ENCODE assay signal across 17 mouse cellular contexts in genomic region chr5:92554443-92554842, GRCm38 (mm10). TPM values are rescaled to one million over a fixed set of nuclear protein-coding genes. Genes with fewer than 3 reads are reported as not detected.
DNase-seq lines count a peak whose midpoint lies in the region; ATAC-seq and TF ChIP-seq lines count a peak whose summit lies in the region.
"Had no signal": no experiment of that assay in that cellular context is flagged by ENCODE, and none has a peak within 500 bp of the region (broad histone marks: within the 10 kb centered on the region; RNA-seq: fewer than 3 reads in every experiment).

No protein-coding gene starts in this region.

- no peak overlapping the region for H3K4me3 ChIP-seq in forebrain, embryonic 15.5 days
- H3K4me3 ChIP-seq in forebrain, embryonic 10.5 days = no peak overlapping the region
- H3K4me3 ChIP-seq in kidney, embryonic 16.5 days (ENCODE audit: low read length) = no peak overlapping the region
- no peak overlapping the region for H3K4me3 ChIP-seq in lung, postnatal 0 days (ENCODE audit: low read depth, low read length)
- H3K4me3 ChIP-seq in lung, adult 2 months (replicated peaks; ENCODE audit: extremely low read depth, low read depth, low read length) = no peak overlapping the region
- H3K4me3 ChIP-seq in limb, embryonic 10.5 days = no peak overlapping the region
- H3K4me3 ChIP-seq: midbrain, embryonic 13.5 days; myocyte had no signal

- H3K4me2 ChIP-seq in forebrain, embryonic 15.5 days (replicated peaks) = no peak overlapping the region
- H3K4me2 ChIP-seq in kidney, embryonic 16.5 days (replicated peaks; ENCODE audit: low read depth, low read length) = no peak overlapping the region
- no peak overlapping the region for H3K4me2 ChIP-seq in lung, postnatal 0 days (replicated peaks; ENCODE audit: low read depth, low read length)
- H3K4me2 ChIP-seq: midbrain, embryonic 13.5 days had no signal

- DNase-seq in forebrain, embryonic 10.5 days (ENCODE audit: extremely low spot score, low spot score) = no peak
- peak; percentile 30 for DNase-seq in kidney, postnatal 10 days
- no peak for DNase-seq in lung, postnatal 0 days (ENCODE audit: low spot score)
- no peak for DNase-seq in lung, adult 2 months
- peak; percentile 63 for DNase-seq in adipocyte (ENCODE audit: low spot score)
- DNase-seq in limb, embryonic 10.5 days (ENCODE audit: low spot score) = no peak
- DNase-seq: adrenal gland, postnatal 10 days; cerebellum, adult 11-12 months; gastrocnemius, postnatal 10 days; liver had no signal

- 70% methylated on average over 4 of the region's 4 CpGs for WGBS in forebrain, embryonic 15.5 days
- WGBS in forebrain, embryonic 10.5 days = 88% methylated on average over 4 of the region's 4 CpGs
- 77% methylated on average over 4 of the region's 4 CpGs for WGBS in kidney, embryonic 16.5 days
- 68% methylated on average over 4 of the region's 4 CpGs for WGBS in lung, postnatal 0 days
- 46% methylated on average over 4 of the region's 4 CpGs for WGBS in lung, adult 2 months
- 90% methylated on average over 4 of the region's 4 CpGs for WGBS in limb, embryonic 10.5 days

- no peaks in the 10 kb centered on the region for H3K4me1 ChIP-seq in forebrain, embryonic 15.5 days
- no peaks in the 10 kb centered on the region for H3K4me1 ChIP-seq in forebrain, embryonic 10.5 days
- no peaks in the 10 kb centered on the region for H3K4me1 ChIP-seq in kidney, embryonic 16.5 days (ENCODE audit: insufficient read depth, low read length)
- H3K4me1 ChIP-seq in lung, postnatal 0 days (ENCODE audit: insufficient read depth, low read depth, low read length) = no peaks in the 10 kb centered on the region
- no peaks in the 10 kb centered on the region for H3K4me1 ChIP-seq in lung, adult 2 months (ENCODE audit: control insufficient read depth, insufficient read depth, low read length)
- H3K4me1 ChIP-seq in limb, embryonic 10.5 days = no peaks in the 10 kb centered on the region
- H3K4me1 ChIP-seq: midbrain, embryonic 13.5 days had no signal

- H3K27ac ChIP-seq in forebrain, embryonic 15.5 days (replicated peaks) = no peak overlapping the region
- H3K27ac ChIP-seq in forebrain, embryonic 10.5 days = no peak overlapping the region
- H3K27ac ChIP-seq in kidney, embryonic 16.5 days (ENCODE audit: low read length) = no peak overlapping the region
- 0 out of 2 replicates have a peak overlapping the region, but pooled peaks have one; percentile 20 for H3K27ac ChIP-seq in lung, postnatal 0 days (ENCODE audit: low read length)
- no peak overlapping the region for H3K27ac ChIP-seq in limb, embryonic 10.5 days
- H3K27ac ChIP-seq: midbrain, embryonic 13.5 days had no signal

- H3K9ac ChIP-seq in forebrain, embryonic 15.5 days (replicated peaks) = no peak overlapping the region
- no peak overlapping the region for H3K9ac ChIP-seq in kidney, embryonic 16.5 days (replicated peaks; ENCODE audit: low read length)
- no peak overlapping the region for H3K9ac ChIP-seq in lung, postnatal 0 days (replicated peaks; ENCODE audit: low read depth)
- H3K9ac ChIP-seq: midbrain, embryonic 13.5 days had no signal

- TF ChIP-seq CTCF in lung, postnatal 0 days (IDR thresholded peaks at IDR 0.05) = no peak
- no peak for TF ChIP-seq CTCF in lung, adult 2 months (IDR thresholded peaks at IDR 0.05; ENCODE audit: insufficient read depth, low read length)

- no peak for TF ChIP-seq POLR2A in lung, adult 2 months (IDR thresholded peaks at IDR 0.05; ENCODE audit: borderline replicate concordance, extremely low read depth, low read depth, low read length)

- no peaks in the 10 kb centered on the region for H3K27me3 ChIP-seq in forebrain, embryonic 15.5 days
- H3K27me3 ChIP-seq in forebrain, embryonic 10.5 days (ENCODE audit: poor library complexity, severe bottlenecking) = no peaks in the 10 kb centered on the region
- no peaks in the 10 kb centered on the region for H3K27me3 ChIP-seq in kidney, embryonic 16.5 days (ENCODE audit: insufficient read depth, low read length)
- no peaks in the 10 kb centered on the region for H3K27me3 ChIP-seq in lung, postnatal 0 days (replicated peaks; ENCODE audit: insufficient read depth, low read length)
- no peaks in the 10 kb centered on the region for H3K27me3 ChIP-seq in limb, embryonic 10.5 days (ENCODE audit: low read depth, poor library complexity, severe bottlenecking)
- H3K27me3 ChIP-seq: midbrain, embryonic 13.5 days; Patski had no signal

- TF ChIP-seq EP300 in lung, postnatal 0 days (IDR thresholded peaks at IDR 0.05) = no peak

- H3K9me3 ChIP-seq in forebrain, embryonic 15.5 days = no peaks in the 10 kb centered on the region
- no peaks in the 10 kb centered on the region for H3K9me3 ChIP-seq in forebrain, embryonic 10.5 days
- H3K9me3 ChIP-seq in kidney, embryonic 16.5 days (ENCODE audit: low read length) = 0 out of 2 replicates have a peak, but pooled peaks cover 4% of the 10 kb centered on the region
- no peaks in the 10 kb centered on the region for H3K9me3 ChIP-seq in lung, postnatal 0 days (ENCODE audit: low read length)
- no peaks in the 10 kb centered on the region for H3K9me3 ChIP-seq in limb, embryonic 10.5 days (replicated peaks)
- H3K9me3 ChIP-seq: midbrain, embryonic 13.5 days had no signal

- ATAC-seq in forebrain, embryonic 15.5 days (replicated peaks) = peak; percentile 61; the same call in 1 of the 2 replicates
- ATAC-seq in kidney, embryonic 16.5 days (ENCODE audit: low FRiP score, low TSS enrichment) = no peak
- ATAC-seq in lung, postnatal 0 days = no peak
- ATAC-seq: midbrain, embryonic 13.5 days; Patski had no signal

- H3K36me3 ChIP-seq in forebrain, embryonic 15.5 days = no peaks in the 10 kb centered on the region
- H3K36me3 ChIP-seq in forebrain, embryonic 10.5 days (replicated peaks) = no peaks in the 10 kb centered on the region
- H3K36me3 ChIP-seq in kidney, embryonic 16.5 days (ENCODE audit: insufficient read depth, low read length) = no peaks in the 10 kb centered on the region
- H3K36me3 ChIP-seq in lung, postnatal 0 days (ENCODE audit: insufficient read depth, low read length) = no peaks in the 10 kb centered on the region
- no peaks in the 10 kb centered on the region for H3K36me3 ChIP-seq in limb, embryonic 10.5 days
- H3K36me3 ChIP-seq: midbrain, embryonic 13.5 days had no signal

RNA-seq across cellular contexts. Expression of gene Fam47e, which starts 0.4 kb away (rescaled TPM):
- polyA plus RNA-seq in forebrain, embryonic 15.5 days (2015; fragmentation: Nextera tagmentation; extraction: Ambion mirVana) = 0.42 and 0.69 TPM in 2 replicates
- polyA plus RNA-seq in forebrain, embryonic 10.5 days (2016; fragmentation: Nextera tagmentation; extraction: Ambion mirVana) = not detected in 2 replicates
- 0.22 and 0.45 TPM in 2 replicates for polyA plus RNA-seq in kidney, embryonic 16.5 days (2015; fragmentation: Nextera tagmentation; extraction: Ambion mirVana)
- 11.4 and 15.4 TPM in 2 replicates for polyA plus RNA-seq in lung, postnatal 0 days (2015; fragmentation: Nextera tagmentation; extraction: Ambion mirVana)
- 6.2 and 9.1 TPM in 2 replicates for polyA plus RNA-seq in lung, adult 2 months (2012; rRNA removed)
- polyA plus RNA-seq in limb, embryonic 10.5 days (2016; fragmentation: Nextera tagmentation; extraction: Ambion mirVana) = not detected in 2 replicates
- polyA plus RNA-seq: embryonic facial prominence, embryonic 11.5 days; heart, embryonic 14.5 days; midbrain, embryonic 13.5 days; myocyte; Patski had no signal

RNA-seq across cellular contexts. Expression of gene Scarb2, which starts 47.8 kb away (rescaled TPM):
- polyA plus RNA-seq in forebrain, embryonic 15.5 days (2015; fragmentation: Nextera tagmentation; extraction: Ambion mirVana) = 23.4 and 24.6 TPM in 2 replicates
- polyA plus RNA-seq in forebrain, embryonic 10.5 days (2016; fragmentation: Nextera tagmentation; extraction: Ambion mirVana) = 7.8 and 9.7 TPM in 2 replicates
- polyA plus RNA-seq in kidney, embryonic 16.5 days (2015; fragmentation: Nextera tagmentation; extraction: Ambion mirVana) = 8.4 and 9.5 TPM in 2 replicates
- polyA plus RNA-seq in lung, postnatal 0 days (2015; fragmentation: Nextera tagmentation; extraction: Ambion mirVana) = 46.6 and 52.4 TPM in 2 replicates
- 55.1 and 59.1 TPM in 2 replicates for polyA plus RNA-seq in lung, adult 2 months (2012; rRNA removed)
- polyA plus RNA-seq in limb, embryonic 10.5 days (2016; fragmentation: Nextera tagmentation; extraction: Ambion mirVana) = 5.7 and 7.2 TPM in 2 replicates

RNA-seq across cellular contexts. Expression of gene Stbd1, which starts 48.4 kb away (rescaled TPM):
- 3.4 TPM in 2 replicates for polyA plus RNA-seq in forebrain, embryonic 15.5 days (2015; fragmentation: Nextera tagmentation; extraction: Ambion mirVana)
- polyA plus RNA-seq in forebrain, embryonic 10.5 days (2016; fragmentation: Nextera tagmentation; extraction: Ambion mirVana) = 7.0 and 7.1 TPM in 2 replicates
- polyA plus RNA-seq in kidney, embryonic 16.5 days (2015; fragmentation: Nextera tagmentation; extraction: Ambion mirVana) = 32.7 and 40.0 TPM in 2 replicates
- 121 and 127 TPM in 2 replicates for polyA plus RNA-seq in lung, postnatal 0 days (2015; fragmentation: Nextera tagmentation; extraction: Ambion mirVana)
- 9.7 and 12.9 TPM in 2 replicates for polyA plus RNA-seq in lung, adult 2 months (2012; rRNA removed)
- 7.9 and 8.6 TPM in 2 replicates for polyA plus RNA-seq in limb, embryonic 10.5 days (2016; fragmentation: Nextera tagmentation; extraction: Ambion mirVana)

Comparison
In these comparisons a context has a peak if more than half of its experiments do, and no peak if none do; other contexts are left out.
1. DNase-seq: peak in kidney, postnatal 10 days (single experiment) and adipocyte (single experiment); none in forebrain, embryonic 10.5 days (single experiment), lung, postnatal 0 days (single experiment), lung, adult 2 months (single experiment) and limb, embryonic 10.5 days (single experiment).